Mouse (Mus musculus): ENCODE data around the gene Dcun1d1.

DNA sequence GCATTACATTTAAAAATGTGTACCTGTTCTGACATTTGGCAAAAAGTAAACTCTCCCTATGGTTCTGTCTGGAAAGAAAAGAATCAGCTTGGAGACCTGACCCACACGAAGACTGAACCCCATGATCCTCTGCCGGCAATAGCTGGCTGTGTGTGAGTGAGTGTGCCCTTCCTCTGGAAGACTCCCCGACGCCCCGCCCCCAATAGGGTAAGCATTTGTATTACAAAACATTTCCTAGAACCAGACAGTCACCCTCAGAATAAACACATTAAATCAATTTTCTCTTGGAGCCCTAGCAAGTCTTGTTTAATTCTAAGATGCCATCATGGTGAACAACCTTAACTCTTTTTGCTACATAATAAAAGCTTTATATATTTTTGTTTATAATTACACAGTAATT, 44.1 kb downstream of the Dcun1d1 start:
- no peak for TF ChIP-seq CTCF (conservative IDR thresholded peaks at IDR 0.05; ENCODE audit: low read length)
- no peak for TF ChIP-seq NANOG (IDR thresholded peaks at IDR 0.05; ENCODE audit: borderline replicate concordance, low read length)
